Mouse (Mus musculus): Measurements from ENCODE around the gene BC107364. TPM values are rescaled to one million over a fixed set of nuclear protein-coding genes. Genes with fewer than 3 reads are reported as not detected.
"Not testable (repeated sequence)": the region's sequence is repeated elsewhere in the genome, so short reads cannot be mapped to it uniquely, and the experiment has no call there.

Gene BC107364
- not detected for polyA plus RNA-seq (2017; shearing (Covaris generic))

DNA sequence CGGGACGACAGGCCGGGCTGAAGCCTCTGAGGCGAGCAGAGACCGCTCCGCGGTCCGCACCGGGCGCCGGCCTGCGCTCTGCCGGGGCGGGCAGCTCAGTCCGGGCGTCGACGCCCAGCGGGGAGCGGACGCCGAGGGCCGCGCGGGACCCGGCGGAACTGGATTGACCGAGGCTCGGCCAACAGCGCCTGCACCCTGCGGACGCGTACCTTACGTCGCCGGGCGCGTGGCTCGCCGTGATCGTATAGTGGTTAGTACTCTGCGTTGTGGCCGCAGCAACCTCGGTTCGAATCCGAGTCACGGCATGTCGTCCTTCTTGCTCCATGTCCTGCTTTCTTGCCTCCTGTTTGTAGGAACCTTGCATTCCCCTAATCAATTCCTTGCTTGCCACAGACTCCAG is at the start of gene BC107364:
Gene BC107364 (minus strand): TSS at position 45 of the 400 bp plus-strand sequence.
- not testable (repeated sequence) for ATAC-seq

DNA sequence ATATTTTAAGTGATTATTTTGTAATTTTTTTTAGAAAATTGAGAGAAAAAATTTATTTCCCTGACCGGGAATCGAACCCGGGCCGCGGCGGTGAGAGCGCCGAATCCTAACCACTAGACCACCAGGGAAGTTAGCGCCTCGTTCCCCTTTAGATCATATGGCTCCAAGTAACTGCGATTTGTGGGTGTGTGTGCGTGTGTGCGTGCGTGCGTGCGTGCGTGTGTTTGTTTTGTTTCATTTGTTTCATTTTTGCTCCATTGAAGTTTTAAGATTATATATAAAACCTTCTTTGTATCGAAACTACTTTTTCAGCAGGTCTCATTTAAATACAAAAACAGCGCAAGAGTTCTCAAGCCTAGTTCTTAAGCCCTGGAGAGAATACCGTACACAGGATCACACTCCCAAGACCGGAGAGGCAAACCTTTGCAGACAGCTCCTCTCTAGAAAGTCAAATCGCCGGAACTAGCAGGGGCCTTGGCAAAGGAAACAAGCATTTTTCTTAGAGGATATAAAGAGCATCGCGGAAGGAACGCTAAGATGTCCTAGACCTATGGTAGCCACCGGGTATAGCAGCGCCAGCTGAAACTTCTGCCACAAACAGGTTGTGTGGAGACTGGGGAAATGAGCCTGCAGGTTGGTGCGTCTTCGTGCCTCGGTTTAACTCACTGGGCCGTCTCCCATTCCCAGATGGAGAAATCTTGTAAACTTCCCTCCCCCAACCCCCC is 49.4 kb upstream of the BC107364 start:
- ATAC-seq: peak; percentile 44

DNA sequence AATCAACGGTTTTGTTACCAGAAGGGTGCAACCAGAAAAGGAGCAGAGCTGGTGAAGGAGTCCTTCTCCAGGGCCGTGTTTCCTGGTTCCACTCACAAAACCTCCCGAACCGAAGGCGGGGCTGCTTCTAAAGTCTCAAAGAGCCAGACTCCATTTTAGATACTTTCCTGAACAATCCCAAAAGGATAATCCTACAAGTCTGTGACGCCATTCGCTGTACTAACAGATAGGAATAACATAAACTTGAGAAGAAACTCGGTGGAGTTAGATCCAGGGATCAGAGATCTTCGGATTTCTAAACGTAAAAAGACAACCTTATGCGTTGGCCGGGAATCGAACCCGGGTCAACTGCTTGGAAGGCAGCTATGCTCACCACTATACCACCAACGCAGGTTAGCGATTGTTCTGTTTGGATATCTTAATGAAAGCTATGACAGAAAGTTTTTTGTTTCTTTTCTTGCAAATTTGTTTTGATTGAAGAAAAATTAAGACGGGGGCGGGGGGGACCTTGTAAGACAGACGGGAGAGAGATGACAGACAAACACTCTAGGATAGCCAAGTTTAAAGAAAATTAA is 48.7 kb upstream of the BC107364 start:
- peak; percentile 38 for ATAC-seq

DNA sequence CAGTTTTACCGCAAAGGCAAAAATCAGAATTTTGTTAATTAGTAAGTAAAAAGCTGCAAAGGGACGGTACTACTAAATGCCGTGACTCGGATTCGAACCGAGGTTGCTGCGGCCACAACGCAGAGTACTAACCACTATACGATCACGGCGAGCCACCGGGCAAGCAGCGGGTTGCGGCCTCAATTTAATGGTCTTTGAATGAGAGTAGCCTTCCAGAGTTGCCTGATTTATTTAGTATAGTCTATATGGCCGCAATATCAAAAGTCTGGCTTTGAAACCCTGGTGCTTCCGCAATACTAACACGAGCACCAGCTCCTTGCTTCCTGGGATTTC is 48.1 kb upstream of the BC107364 start:
- peak; percentile 58 for ATAC-seq

DNA sequence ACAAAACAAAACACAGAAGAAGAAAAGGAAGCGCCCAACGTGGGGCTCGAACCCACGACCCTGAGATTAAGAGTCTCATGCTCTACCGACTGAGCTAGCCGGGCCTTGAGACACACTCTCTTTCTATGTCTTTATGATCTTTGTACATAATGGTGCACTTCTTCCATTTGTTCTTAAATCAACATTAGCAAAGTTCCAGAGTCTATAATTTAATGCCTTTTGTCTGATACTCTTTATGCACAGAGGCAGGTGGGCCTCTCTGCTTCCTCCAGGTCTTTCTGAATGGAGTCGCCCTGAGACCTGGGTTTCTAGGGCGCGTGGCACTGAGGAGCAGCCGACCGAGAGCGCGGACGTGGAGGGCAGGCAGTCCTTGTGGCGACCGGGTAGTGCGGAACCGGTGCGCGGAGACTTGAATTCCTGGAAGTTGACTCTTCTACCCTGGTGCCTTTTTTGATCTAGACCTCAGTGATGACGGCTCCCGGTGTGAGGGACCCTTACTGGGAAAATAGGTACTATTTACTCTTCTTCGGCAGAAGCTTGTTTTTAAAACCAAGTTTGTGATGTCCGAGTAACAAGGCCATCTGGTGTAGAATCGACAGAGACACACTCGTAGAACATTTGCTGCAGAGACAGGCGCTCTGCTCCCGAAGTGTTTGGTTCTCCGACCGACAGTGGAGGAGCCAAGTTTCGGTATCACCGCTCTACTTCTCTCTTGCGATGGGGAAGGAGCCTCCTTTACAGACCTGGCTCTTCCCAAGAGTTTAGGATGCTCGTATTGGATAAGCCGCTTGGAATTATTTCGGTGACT is 47.6 kb upstream of the BC107364 start:
- peak; percentile 23 for ATAC-seq

DNA sequence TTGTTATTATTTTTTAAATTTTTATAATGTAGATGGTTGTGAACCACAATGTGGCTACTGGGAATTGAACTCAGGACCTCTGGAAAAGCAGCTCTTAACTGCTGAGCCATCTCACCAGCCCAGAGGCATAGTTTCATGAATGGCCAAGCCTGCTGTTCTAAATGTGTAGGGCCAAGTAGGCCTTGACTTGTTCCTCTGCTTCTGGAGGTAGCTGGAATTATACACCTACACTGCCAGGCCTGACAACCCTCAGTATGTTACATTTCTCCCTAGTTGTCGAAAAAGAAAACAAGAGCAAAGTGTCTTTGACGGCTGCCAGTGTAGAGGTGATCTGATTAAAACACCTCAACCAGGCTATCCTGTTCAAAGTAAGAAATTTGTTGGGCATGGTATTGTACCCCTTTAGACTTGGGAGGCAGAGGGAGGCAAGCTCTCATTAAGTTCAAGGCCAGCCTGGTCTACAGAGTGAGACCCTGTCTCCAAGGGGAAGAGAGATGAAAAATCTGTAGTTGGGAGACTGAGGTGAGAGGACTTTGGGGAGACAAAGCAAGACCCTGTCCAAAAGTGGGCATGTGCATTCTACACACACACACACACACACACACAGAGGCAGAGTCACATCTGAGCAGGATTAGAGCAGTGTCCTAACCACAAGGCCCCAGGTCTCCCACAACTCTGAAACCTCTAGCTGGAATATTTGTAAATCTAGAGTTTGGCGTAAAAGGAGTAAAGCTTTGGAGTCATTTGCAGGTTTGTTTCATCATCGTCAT is 46.6 kb upstream of the BC107364 start:
- ATAC-seq: no peak

DNA sequence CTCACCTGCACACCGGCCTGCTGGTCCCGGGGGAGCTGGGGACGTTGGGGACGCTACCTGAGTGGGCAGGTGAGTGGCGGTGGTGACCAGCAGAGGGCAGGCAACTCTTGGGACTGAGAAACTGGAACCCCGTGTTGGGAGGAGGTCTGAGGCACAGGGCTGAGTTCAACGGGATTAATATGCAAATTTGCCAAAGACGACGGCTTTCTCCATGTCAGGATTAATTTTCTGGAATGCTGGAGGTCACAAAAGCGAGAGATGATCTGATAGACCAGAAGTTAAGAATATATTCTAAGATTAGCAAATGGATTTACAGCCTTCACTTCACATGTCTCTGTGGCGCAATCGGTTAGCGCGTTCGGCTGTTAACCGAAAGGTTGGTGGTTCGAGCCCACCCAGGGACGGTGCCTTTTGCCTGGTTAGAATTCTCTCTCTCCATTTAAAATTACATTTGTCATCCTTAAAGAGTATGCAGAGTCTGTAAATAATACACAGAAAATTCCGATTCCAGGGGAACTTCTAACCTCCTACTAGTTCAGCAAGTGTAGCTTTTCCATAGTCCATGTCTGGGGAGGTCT is 45.4 kb upstream of the BC107364 start:
- peak; percentile 4 for ATAC-seq

DNA sequence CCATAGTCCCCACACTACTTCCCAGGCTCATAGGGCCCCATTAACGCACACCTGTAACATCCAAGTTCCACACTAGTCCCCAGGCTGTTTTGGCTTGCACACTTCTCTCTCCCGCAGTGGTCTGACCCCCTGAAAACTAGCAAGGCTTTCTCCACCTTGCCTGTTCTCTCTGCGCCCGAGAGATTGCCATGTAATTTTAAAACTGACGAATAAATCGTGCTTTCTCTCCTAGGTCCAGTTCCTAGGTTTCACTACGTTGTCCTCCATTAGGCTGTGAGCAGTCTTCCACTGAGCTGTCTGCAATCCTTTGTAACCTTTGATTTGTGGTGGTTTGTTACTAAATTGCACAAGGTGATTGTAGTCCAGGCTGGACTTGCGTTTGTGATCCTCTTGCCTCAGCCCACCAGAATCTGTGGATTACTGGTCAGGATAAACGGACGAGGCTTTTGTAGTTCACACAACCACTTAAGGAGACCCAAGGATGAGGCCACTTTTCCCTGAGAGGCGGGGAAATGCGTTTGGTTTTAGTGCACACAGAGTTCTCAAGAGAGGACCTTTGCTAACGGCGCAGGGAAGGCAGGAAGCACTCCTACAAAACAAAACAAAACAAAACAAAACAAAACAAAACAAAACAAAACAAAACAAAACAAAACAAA is 44.6 kb upstream of the BC107364 start:
- not testable (repeated sequence) for ATAC-seq

DNA sequence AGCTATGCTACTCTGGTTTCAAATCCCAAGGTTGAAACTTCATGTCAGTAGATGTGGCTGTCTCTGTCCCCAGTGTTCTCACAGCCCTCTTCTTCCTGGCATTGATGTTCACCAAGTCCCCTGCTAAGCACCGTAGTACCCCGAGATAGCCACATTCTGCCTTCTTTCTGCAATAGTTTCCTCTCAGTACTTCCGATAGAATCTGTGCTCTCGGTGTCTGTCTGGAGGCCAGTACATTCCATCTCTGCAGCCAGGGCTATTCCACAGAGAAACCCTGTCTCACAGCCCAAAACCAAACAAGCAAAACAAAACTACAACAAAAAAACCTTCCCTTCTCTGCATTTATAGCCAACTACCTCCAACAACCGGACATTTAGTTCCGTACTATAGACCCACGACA is 44.1 kb upstream of the BC107364 start:
- ATAC-seq: no peak

DNA sequence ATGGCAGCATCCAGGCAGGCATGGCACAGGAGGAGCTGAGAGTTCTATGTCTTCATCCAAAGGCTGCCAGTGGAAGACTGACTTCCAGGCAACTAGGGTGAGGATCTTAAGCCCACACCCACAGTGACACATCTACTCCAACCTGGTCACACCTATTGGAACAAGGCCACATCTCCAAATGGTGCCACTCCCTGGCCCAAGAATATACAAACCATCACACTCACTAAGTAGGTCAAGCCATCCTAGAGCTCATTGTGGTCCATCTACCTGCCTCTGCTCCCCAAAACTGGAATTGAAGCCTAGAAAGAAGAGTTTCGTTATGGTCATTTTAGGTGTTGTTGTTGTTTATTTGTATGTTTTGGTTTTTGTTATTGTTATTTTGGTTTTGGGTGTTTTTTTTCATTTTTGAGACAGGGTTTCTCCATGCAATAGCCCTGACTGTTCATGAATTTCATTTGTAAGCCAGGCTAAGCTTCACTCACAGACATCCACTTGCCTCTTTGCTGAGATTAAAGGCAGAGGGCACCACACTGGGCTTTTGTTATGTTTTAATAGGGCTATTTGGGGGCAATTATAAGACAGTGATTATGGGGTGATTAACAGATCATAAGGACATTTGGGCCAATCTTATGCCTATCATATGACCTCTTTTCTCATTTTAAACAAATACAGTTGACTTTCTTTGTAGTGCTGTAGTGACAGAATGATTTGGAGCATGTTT is 43.5 kb upstream of the BC107364 start:
- ATAC-seq: no peak

DNA sequence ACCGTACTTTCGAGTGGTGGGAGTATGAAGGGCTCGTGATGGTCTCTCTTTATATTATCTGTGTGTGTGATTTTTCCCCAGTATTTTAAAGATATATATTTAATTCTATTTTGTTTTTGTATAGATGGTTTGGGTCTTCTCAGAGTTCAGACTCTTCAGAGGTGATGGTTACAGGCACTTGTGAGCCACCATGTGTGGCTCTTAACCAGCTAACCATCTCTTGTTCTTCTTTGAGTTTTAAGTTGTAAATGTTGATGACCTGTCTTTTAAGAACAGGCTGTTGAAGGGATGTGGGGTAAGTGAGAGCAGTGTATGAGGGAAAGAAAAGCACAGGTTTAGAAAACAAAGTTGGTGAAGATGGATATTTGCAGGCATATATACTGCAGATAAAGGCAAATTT is 42.8 kb upstream of the BC107364 start:
- ATAC-seq: no peak

DNA sequence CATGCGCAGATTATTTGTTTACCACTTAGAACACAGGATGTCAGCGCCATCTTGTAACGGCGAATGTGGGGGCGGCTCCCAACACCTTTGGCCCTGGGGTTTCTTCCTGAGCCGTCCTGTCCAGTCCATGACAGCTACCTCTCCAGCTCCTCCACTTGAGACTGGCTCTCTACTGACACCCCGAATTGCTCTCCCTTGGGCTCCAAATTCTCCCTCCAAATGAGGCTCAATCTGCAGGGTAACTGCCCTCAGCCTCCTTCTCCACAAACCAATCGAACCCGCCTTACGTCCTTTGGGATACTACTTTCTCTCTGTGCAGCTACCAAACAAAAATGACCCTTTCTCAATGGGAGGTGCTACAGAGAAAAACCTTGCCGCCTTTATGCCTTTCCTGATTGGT is 42.4 kb upstream of the BC107364 start:
- ATAC-seq: not testable (repeated sequence)

DNA sequence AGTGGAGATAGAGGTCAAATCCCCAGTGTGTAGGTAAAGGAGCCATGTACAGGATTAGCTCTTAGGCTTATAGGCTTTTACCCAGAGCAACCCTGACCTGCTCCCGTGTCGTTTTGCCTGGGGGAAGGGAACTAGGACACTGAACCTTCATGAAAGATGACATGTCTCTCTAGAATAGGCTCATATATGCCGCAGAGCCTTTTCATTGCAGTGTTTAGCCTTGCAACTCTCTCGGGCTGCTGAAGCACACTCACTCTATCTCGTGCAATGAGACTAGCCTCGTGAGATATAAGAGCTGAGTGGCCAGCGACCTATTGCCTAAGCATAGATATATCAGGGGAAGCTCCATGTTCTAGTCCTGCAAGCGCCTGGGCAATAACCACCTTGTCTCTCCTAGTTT is 37.5 kb upstream of the BC107364 start:
- not testable (repeated sequence) for ATAC-seq

DNA sequence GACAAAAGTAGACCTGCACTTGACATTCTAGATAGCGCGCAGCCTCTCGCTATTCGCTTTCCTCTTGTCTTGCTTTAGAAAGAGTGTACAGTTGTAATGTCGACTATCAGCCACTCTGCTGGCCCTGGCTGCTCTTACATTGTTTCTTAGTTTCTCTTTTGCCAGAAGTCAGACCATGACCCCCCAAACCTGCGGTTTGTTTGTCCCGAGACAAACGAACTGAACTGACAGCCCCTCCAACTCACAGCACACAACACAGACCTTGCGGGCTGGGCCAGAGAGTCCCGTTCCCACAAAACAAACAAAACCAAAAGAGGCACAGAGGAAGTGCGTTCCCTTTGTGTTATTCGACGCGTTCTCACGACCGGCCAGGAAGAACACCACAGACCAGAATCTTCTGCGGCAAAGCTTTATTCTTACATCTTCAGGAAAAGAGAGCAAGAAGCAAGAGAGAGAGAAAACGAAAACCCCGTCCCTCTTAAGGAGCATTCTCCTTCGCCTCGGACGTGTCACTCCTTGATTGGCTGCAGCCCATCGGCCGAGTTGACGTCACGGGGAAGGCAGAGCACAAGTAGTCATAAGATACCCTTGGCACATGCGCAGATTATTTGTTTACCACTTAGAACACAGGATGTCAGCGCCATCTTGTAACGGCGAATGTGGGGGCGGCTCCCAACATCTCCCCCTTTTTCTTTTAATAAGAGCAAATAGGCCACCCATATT is 37.0 kb upstream of the BC107364 start:
- ATAC-seq: peak; percentile 52

DNA sequence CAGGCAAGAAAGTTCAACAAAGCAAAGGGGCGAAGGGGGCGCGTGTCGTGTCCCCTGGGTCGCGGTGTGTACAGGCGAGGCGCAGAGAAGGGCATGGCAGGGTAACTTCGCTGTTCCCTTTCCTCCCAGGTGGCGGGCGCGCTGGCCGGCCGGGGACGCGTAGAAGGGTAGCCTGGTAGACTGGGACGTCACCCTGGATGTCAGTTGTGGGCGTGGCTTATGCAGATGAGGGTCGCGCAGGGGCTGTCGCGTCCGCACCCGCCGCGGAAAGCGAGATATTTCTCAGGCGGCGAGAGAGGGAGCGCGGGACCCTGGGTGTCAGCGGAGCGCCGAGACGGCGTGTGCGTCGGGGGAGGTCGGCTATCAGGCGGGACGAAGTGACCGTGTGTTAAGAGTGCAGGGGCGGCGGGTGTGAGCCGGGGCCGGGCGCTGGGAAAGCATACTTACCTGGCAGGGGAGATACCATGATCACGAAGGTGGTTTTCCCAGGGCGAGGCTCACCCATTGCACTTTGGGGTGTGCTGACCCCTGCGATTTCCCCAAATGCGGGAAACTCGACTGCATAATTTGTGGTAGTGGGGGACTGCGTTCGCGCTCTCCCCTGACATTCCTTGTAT is 36.3 kb upstream of the BC107364 start:
- ATAC-seq: peak; percentile 56

DNA sequence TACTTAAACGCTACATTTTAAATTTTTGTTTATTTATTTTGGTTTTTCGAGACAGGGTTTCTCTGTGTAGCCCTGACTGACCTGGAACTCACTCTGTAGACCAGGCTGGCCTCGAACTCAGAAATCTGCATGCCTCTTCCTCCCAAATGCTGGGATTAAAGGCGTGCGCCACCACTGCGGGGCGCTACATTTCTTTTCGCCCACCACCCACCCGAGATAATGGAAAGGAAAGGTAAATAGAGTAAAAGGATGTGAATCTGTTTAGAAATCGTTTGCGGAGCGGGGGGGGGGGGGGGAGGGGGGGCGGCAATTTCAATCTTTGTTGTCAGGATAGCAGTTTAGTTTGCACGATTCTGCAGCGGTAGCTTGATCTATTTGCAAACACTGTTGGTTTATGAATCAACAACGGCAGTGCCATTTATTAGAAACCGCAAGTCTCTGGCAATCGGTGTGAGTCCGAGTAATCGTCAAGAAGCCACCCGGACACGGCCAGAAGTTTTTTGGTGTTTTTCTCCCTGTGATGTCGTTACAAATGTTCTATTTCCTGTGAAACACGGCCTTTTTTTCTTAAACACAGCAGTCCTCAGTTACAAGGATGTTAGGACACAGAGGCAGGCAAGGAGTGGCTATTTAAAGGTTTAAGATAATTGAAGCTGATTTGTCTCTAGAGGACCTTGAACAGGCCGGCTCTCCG is 35.6 kb upstream of the BC107364 start:
- peak; percentile 7 for ATAC-seq

DNA sequence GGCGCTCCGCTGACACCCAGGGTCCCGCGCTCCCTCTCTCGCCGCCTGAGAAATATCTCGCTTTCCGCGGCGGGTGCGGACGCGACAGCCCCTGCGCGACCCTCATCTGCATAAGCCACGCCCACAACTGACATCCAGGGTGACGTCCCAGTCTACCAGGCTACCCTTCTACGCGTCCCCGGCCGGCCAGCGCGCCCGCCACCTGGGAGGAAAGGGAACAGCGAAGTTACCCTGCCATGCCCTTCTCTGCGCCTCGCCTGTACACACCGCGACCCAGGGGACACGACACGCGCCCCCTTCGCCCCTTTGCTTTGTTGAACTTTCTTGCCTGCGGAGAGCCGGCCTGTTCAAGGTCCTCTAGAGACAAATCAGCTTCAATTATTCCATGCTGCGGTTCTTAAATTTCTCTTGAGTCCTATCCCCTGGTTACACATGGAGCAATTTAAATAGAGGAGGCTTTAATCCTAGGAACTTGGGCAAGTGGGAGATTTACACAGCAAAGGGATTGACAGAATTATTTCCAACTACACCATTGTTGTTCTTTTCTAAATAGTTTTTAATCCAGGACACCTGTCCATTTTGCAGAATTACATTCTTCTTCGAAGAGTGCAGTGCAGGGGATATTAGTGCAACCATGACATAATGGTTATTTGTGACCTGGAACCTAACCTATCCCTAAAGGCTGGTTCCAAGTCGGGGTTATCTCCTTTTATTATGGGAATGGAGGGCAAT is 34.9 kb upstream of the BC107364 start:
- peak; percentile 54 for ATAC-seq

DNA sequence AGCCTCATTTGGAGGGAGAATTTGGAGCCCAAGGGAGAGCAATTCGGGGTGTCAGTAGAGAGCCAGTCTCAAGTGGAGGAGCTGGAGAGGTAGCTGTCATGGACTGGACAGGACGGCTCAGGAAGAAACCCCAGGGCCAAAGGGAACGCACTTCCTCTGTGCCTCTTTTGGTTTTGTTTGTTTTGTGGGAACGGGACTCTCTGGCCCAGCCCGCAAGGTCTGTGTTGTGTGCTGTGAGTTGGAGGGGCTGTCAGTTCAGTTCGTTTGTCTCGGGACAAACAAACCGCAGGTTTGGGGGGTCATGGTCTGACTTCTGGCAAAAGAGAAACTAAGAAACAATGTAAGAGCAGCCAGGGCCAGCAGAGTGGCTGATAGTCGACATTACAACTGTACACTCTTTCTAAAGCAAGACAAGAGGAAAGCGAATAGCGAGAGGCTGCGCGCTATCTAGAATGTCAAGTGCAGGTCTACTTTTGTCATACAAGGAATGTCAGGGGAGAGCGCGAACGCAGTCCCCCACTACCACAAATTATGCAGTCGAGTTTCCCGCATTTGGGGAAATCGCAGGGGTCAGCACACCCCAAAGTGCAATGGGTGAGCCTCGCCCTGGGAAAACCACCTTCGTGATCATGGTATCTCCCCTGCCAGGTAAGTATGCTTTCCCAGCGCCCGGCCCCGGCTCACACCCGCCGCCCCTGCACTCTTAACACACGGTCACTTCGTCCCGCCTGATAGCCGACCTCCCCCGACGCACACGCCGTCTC is 34.1 kb upstream of the BC107364 start:
- peak; percentile 48 for ATAC-seq

Data from CD4-positive, CD25-positive, alpha-beta regulatory T cell, adult 4 months (primary cell).